9 mouse cellular contexts compared by ENCODE assay signal in the genomic region with DNA sequence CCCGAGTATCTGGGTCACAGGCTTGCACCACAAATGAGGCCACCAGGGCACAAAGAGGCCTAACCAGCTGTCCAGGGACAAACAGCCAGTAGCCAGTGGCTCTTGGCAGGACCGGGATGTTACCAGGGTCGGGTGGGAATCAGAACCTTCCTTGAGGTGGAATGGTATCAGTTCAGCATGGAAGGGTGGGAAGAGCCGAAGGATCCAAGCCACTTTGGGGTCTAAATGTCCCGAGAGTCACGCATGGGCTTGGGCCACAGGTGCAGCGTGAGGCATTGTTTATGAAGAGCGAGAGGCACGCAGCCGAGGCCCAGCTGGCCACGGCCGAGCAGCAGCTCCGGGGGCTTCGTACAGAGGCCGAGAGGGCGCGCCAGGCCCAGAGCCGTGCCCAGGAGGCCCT. TPM values are rescaled to one million over a fixed set of nuclear protein-coding genes. Genes with fewer than 3 reads are reported as not detected.
DNase-seq lines count a peak whose midpoint lies in the region; ATAC-seq and TF ChIP-seq lines count a peak whose summit lies in the region.
"Had no signal": no experiment of that assay in that cellular context is flagged by ENCODE, and none has a peak within 500 bp of the region (broad histone marks: within the 10 kb centered on the region; RNA-seq: fewer than 3 reads in every experiment).

No protein-coding gene starts in this region.

- H3K4me3 ChIP-seq in liver, embryonic 11.5 days (ENCODE audit: low read depth, low read length) = no peak overlapping the region
- H3K4me3 ChIP-seq in G1E (ENCODE audit: low read depth, low read length) = peak overlapping the region; percentile 88
- no peak overlapping the region for H3K4me3 ChIP-seq in liver, embryonic 15.5 days (replicated peaks)

- peaks cover 11% of the 10 kb centered on the region for H3K4me1 ChIP-seq in liver, embryonic 11.5 days (replicated peaks; ENCODE audit: control insufficient read depth, insufficient read depth, low read length)
- H3K4me1 ChIP-seq in G1E (ENCODE audit: insufficient read depth, low read depth, low read length) = peaks cover 56% of the 10 kb centered on the region
- H3K4me1 ChIP-seq in liver, embryonic 15.5 days (replicated peaks) = peaks cover 34% of the 10 kb centered on the region

- peak overlapping the region; percentile 94; the same call in 1 of the 2 replicates for H3K9ac ChIP-seq in liver, embryonic 11.5 days (ENCODE audit: low read depth, low read length)
- no peak overlapping the region for H3K9ac ChIP-seq in liver, embryonic 15.5 days

- DNase-seq in frontal cortex, postnatal 14 days (ENCODE audit: low spot score in 2 of 2) = peak; percentile 3 to 29
- no peak for DNase-seq in frontal cortex, adult 2 months (ENCODE audit: extremely low spot score in 1 of 2, low spot score in 1 of 2)
- no peak for DNase-seq in liver, embryonic 11.5 days (ENCODE audit: low spot score)
- no peak for DNase-seq in liver
- no peak for DNase-seq in G1E (ENCODE audit: low spot score)
- DNase-seq: adrenal gland, adult 8-10 months had no signal

- TF ChIP-seq CTCF in G1E (IDR thresholded peaks at IDR 0.05; ENCODE audit: low read depth, low read length) = no peak

- WGBS in liver, embryonic 11.5 days = 91% methylated on average over 18 of the region's 18 CpGs
- 82% methylated on average over 18 of the region's 18 CpGs for WGBS in liver, embryonic 15.5 days (ENCODE audit: insufficient replicate concordance)

- H3K27me3 ChIP-seq in liver, embryonic 11.5 days (replicated peaks; ENCODE audit: control insufficient read depth, insufficient read depth, low read length) = no peaks in the 10 kb centered on the region
- H3K27me3 ChIP-seq in G1E (ENCODE audit: insufficient read depth, low read length) = no peaks in the 10 kb centered on the region
- H3K27me3 ChIP-seq in liver, embryonic 15.5 days = no peaks in the 10 kb centered on the region

- no peaks in the 10 kb centered on the region for H3K36me3 ChIP-seq in liver, embryonic 11.5 days (ENCODE audit: control insufficient read depth, insufficient read depth, low read length)
- peaks cover 45% of the 10 kb centered on the region for H3K36me3 ChIP-seq in G1E (replicated peaks)
- no peaks in the 10 kb centered on the region for H3K36me3 ChIP-seq in liver, embryonic 15.5 days (replicated peaks)
- H3K36me3 ChIP-seq: midbrain, embryonic 12.5 days had no signal

- H3K9me3 ChIP-seq in liver, embryonic 11.5 days (ENCODE audit: control insufficient read depth, low read length) = no peaks in the 10 kb centered on the region
- H3K9me3 ChIP-seq in G1E (replicated peaks) = no peaks in the 10 kb centered on the region
- H3K9me3 ChIP-seq in liver, embryonic 15.5 days (replicated peaks) = no peaks in the 10 kb centered on the region
- H3K9me3 ChIP-seq: midbrain, embryonic 12.5 days had no signal

- ATAC-seq in liver, embryonic 11.5 days (replicated peaks; ENCODE audit: low FRiP score) = no peak
- no peak for ATAC-seq in G1E (ENCODE audit: extremely low read depth, insufficient number of reproducible peaks, low FRiP score, poor library complexity, severe bottlenecking)
- no peak for ATAC-seq in liver, embryonic 15.5 days (ENCODE audit: insufficient read depth)
- ATAC-seq in activated CD4-positive, CD25-positive, alpha-beta regulatory T cell, adult 4 months = no peak

- no peak overlapping the region; the same call in 1 of the 2 replicates for H3K27ac ChIP-seq in liver, embryonic 11.5 days (ENCODE audit: low read depth, low read length)
- no peak overlapping the region for H3K27ac ChIP-seq in liver, embryonic 15.5 days (replicated peaks)

- H3K4me2 ChIP-seq in liver, embryonic 11.5 days = peak overlapping the region; percentile 97
- H3K4me2 ChIP-seq in liver, embryonic 15.5 days = 0 out of 2 replicates have a peak overlapping the region, but pooled peaks have one; percentile 99

RNA-seq across cellular contexts. Expression of a gene that starts 4.1 kb away (rescaled TPM):
- 2.9 and 3.3 TPM in 2 replicates for polyA plus RNA-seq in frontal cortex, adult 2 months (2012; rRNA removed)
- polyA plus RNA-seq in liver, embryonic 11.5 days (2014; fragmentation: Nextera tagmentation; extraction: Ambion mirVana) = 3.3 and 3.9 TPM in 2 replicates
- total RNA-seq in G1E (2014; fragmentation: Nextera tagmentation) (11.1 and 11.8 TPM in 2 replicates), G1E (2017) (6.0 and 7.9 TPM in 2 replicates)
- 0.10 and 0.34 TPM in 2 replicates for polyA plus RNA-seq in G1E (2012)
- polyA plus RNA-seq in liver, embryonic 15.5 days (2015; fragmentation: Nextera tagmentation; extraction: Ambion mirVana) = 1.7 TPM in 2 replicates
- polyA plus RNA-seq in activated CD4-positive, CD25-positive, alpha-beta regulatory T cell, adult 4 months (2017; shearing (Covaris generic)) = 1 to 10 TPM; 8.1 to 9.8 TPM

RNA-seq across cellular contexts. Expression of a gene that starts 16.4 kb away (rescaled TPM):
- 106 and 108 TPM in 2 replicates for polyA plus RNA-seq in frontal cortex, adult 2 months (2012; rRNA removed)
- polyA plus RNA-seq in liver, embryonic 11.5 days (2014; fragmentation: Nextera tagmentation; extraction: Ambion mirVana) = 3.6 and 4.6 TPM in 2 replicates
- total RNA-seq in G1E (2014; fragmentation: Nextera tagmentation) (13.8 and 16.3 TPM in 2 replicates), G1E (2017) (13.4 and 14.3 TPM in 2 replicates)
- polyA plus RNA-seq in G1E (2012) = 9.8 and 12.7 TPM in 2 replicates
- polyA plus RNA-seq in liver, embryonic 15.5 days (2015; fragmentation: Nextera tagmentation; extraction: Ambion mirVana) = 1.8 and 2.3 TPM in 2 replicates
- 1 to 10 TPM; 1.1 to 1.7 TPM for polyA plus RNA-seq in activated CD4-positive, CD25-positive, alpha-beta regulatory T cell, adult 4 months (2017; shearing (Covaris generic))

RNA-seq across cellular contexts. Expression of a gene that starts 17.1 kb away (rescaled TPM):
- 33.9 and 36.2 TPM in 2 replicates for polyA plus RNA-seq in frontal cortex, adult 2 months (2012; rRNA removed)
- polyA plus RNA-seq in liver, embryonic 11.5 days (2014; fragmentation: Nextera tagmentation; extraction: Ambion mirVana) = 22.8 and 22.9 TPM in 2 replicates
- total RNA-seq in G1E (2014; fragmentation: Nextera tagmentation) (35.9 and 61.0 TPM in 2 replicates), G1E (2017) (6.0 and 6.6 TPM in 2 replicates)
- polyA plus RNA-seq in G1E (2012) = 136 and 158 TPM in 2 replicates
- polyA plus RNA-seq in liver, embryonic 15.5 days (2015; fragmentation: Nextera tagmentation; extraction: Ambion mirVana) = 7.7 and 9.1 TPM in 2 replicates
- 10 to 100 TPM; 23.1 TPM for polyA plus RNA-seq in activated CD4-positive, CD25-positive, alpha-beta regulatory T cell, adult 4 months (2017; shearing (Covaris generic))

RNA-seq across cellular contexts. Expression of a gene that starts 38.6 kb away (rescaled TPM):
- 4.1 and 5.2 TPM in 2 replicates for polyA plus RNA-seq in frontal cortex, adult 2 months (2012; rRNA removed)
- polyA plus RNA-seq in liver, embryonic 11.5 days (2014; fragmentation: Nextera tagmentation; extraction: Ambion mirVana) = 0.81 and 1.1 TPM in 2 replicates
- total RNA-seq in G1E (2014; fragmentation: Nextera tagmentation) = 6.7 and 6.8 TPM in 2 replicates
- 3.3 and 4.3 TPM in 2 replicates for total RNA-seq in G1E (2017)
- 0.40 and 0.50 TPM in 2 replicates for polyA plus RNA-seq in G1E (2012)
- 0.23 and 0.24 TPM in 2 replicates for polyA plus RNA-seq in liver, embryonic 15.5 days (2015; fragmentation: Nextera tagmentation; extraction: Ambion mirVana)
- polyA plus RNA-seq in activated CD4-positive, CD25-positive, alpha-beta regulatory T cell, adult 4 months (2017; shearing (Covaris generic)) = 1 to 10 TPM; 1.5 to 2.5 TPM

RNA-seq across cellular contexts. Expression of a gene that starts 43.8 kb away (rescaled TPM):
- 12.8 and 17.4 TPM in 2 replicates for polyA plus RNA-seq in frontal cortex, adult 2 months (2012; rRNA removed)
- polyA plus RNA-seq in liver, embryonic 11.5 days (2014; fragmentation: Nextera tagmentation; extraction: Ambion mirVana) = 13.2 and 16.7 TPM in 2 replicates
- total RNA-seq in G1E (2014; fragmentation: Nextera tagmentation) (42.7 and 44.3 TPM in 2 replicates), G1E (2017) (17.5 and 21.5 TPM in 2 replicates)
- polyA plus RNA-seq in G1E (2012) = 28.8 and 49.5 TPM in 2 replicates
- 3.5 TPM in 2 replicates for polyA plus RNA-seq in liver, embryonic 15.5 days (2015; fragmentation: Nextera tagmentation; extraction: Ambion mirVana)
- under 1 TPM in 1 of 2 experiments, not detected in 1; 0.89 TPM for polyA plus RNA-seq in activated CD4-positive, CD25-positive, alpha-beta regulatory T cell, adult 4 months (2017; shearing (Covaris generic))

Comparison
In these comparisons a context has a peak if more than half of its experiments do, and no peak if none do; other contexts are left out.
1. DNase-seq: peak in frontal cortex, postnatal 14 days (2 of 2); none in frontal cortex, adult 2 months (0 of 2), liver, embryonic 11.5 days (single experiment), liver (single experiment) and G1E (single experiment).